Mouse (Mus musculus) hindbrain, embryonic 11.5 days (tissue): Measurements from ENCODE around the gene Nop53. TPM values are rescaled to one million over a fixed set of nuclear protein-coding genes. Genes with fewer than 3 reads are reported as not detected.

Experiments
- ATAC-seq: fragments of 200-750 bp; cut with Nextera tagmentation; 2 replicates; pipeline ENCODE4 v1.8.0; 2017; ENCODE audit warnings: mild to moderate bottlenecking, moderate TSS enrichment, moderate library complexity; ENCODE audit not compliant: low FRiP score
- DNase-seq: peaks from one replicate; pipeline ENCODE4 v3.0.0-alpha.2; 2015; ENCODE audit warnings: low spot score
- H3K27ac ChIP-seq: fragments of 300-500 bp; sonication (generic); 2 replicates; pipeline ENCODE4 v1.5.1; 2014; ENCODE audit warnings: mild to moderate bottlenecking, low read depth, low read length
- H3K27me3 ChIP-seq: fragments of 300-500 bp; sonication (generic); 2 replicates; pipeline ENCODE4 v1.6.1; 2014; ENCODE audit warnings: mild to moderate bottlenecking, low read length, moderate library complexity, mixed read lengths; ENCODE audit not compliant: control insufficient read depth, insufficient read depth
- H3K36me3 ChIP-seq: fragments of 300-500 bp; sonication (generic); 2 replicates; pipeline ENCODE4 v1.6.1; 2014; ENCODE audit warnings: mild to moderate bottlenecking, low read length, moderate library complexity, mixed read lengths; ENCODE audit not compliant: control insufficient read depth, insufficient read depth
- H3K4me1 ChIP-seq: fragments of 300-500 bp; sonication (generic); replicated peaks from 2 replicates; pipeline ENCODE4 v1.6.1; 2014; ENCODE audit warnings: low read length, mixed read lengths; ENCODE audit not compliant: control insufficient read depth, insufficient read depth
- H3K4me2 ChIP-seq: fragments of 300-500 bp; sonication (generic); replicated peaks from 2 replicates; pipeline ENCODE4 v1.6.1; 2014; ENCODE audit warnings: mild to moderate bottlenecking, low read depth, low read length
- H3K4me3 ChIP-seq: fragments of 300-500 bp; sonication (generic); 2 replicates; pipeline ENCODE4 v1.5.1; 2014; ENCODE audit warnings: low read depth, low read length
- H3K9ac ChIP-seq: fragments of 300-500 bp; sonication (generic); 2 replicates; pipeline ENCODE4 v1.6.1; 2014; ENCODE audit warnings: low read depth, low read length
- H3K9me3 ChIP-seq: fragments of 300-500 bp; sonication (generic); 2 replicates; pipeline ENCODE4 v1.6.1; 2016; ENCODE audit warnings: low read length; ENCODE audit not compliant: control insufficient read depth
- WGBS: fragments of 180-500 bp; shearing (Covaris S2); extraction: QIAGEN DNeasy Blood & Tissue Kit; methylation state at CpG from one replicate; pipeline ENCODE4 v1.1.7; 2014; 5-methylcytosine and 5-hydroxymethylcytosine counted together
- polyA plus RNA-seq: library from polyadenylated mRNA; unstranded; fragments of >200 nt; fragmentation: Nextera tagmentation; extraction: Ambion mirVana; gene quantifications from 2 replicates; pipeline ENCODE4 v1.2.1, GENCODE M21; 2014

The Nop53 gene
- polyA plus RNA-seq, 1 experiment from 2014 or later = 180 TPM

DNA sequence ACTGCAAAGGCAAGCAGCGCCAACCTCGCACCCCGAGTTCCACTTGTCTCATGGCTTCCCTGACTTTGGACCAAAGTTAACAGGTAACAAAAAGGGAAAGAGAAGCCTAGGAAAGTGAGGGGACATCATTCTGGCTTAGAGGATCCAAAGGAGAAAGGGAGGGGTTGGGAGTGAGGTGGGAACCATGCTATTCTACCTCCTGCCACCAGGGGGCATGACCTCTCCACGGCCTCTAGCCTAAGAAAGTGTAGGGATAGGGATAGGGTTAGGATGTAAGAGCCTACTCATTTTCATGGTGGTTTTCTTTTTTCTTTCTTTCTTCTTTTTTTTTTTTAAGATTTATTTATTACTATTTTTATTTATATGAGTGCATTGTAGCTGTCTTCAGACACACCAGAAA, 30.0 kb upstream of the Nop53 start:
- ATAC-seq (no peak), DNase-seq (peak; percentile 61)
- H3K4me1 ChIP-seq = no peaks in the 10 kb centered on the region
- no peak overlapping the region for H3K4me3 ChIP-seq
- no peak overlapping the region for H3K4me2 ChIP-seq
- peaks cover 25% of the 10 kb centered on the region; the same call in 1 of the 2 replicates for H3K36me3 ChIP-seq
- no peaks in the 10 kb centered on the region for H3K9me3 ChIP-seq
- WGBS = 82% methylated on average over 4 of the region's 4 CpGs
- H3K27ac ChIP-seq = no peak overlapping the region
- H3K27me3 ChIP-seq = no peaks in the 10 kb centered on the region
- no peak overlapping the region for H3K9ac ChIP-seq

DNA sequence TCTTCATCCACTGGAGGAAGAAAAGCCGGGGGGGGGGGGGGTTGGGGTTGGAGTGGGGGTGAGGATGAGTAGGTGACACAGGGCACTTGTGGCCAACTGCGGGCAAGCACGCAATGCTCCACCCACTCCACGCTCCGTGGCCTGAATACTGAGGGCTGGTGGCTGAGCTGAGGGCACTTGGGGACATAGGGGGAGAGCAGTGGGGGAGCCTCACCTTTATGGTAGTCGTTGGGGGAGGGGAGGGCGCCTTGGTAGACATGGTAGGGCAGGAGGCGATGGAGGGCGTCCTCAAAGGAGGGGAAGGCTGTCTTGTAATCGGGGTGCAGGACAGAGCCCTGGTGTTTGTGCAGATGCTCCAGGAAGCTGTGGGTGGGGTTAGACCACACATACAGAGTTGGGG, 29.6 kb upstream of the Nop53 start:
- H3K27me3 ChIP-seq = no peaks in the 10 kb centered on the region
- no peaks in the 10 kb centered on the region for H3K4me1 ChIP-seq
- peaks cover 25% of the 10 kb centered on the region; the same call in 1 of the 2 replicates for H3K36me3 ChIP-seq
- no peaks in the 10 kb centered on the region for H3K9me3 ChIP-seq
- ATAC-seq (no peak), DNase-seq (no peak)
- H3K4me3 ChIP-seq = no peak overlapping the region
- H3K9ac ChIP-seq = no peak overlapping the region
- 95% methylated on average over 10 of the region's 10 CpGs for WGBS
- no peak overlapping the region for H3K27ac ChIP-seq
- no peak overlapping the region for H3K4me2 ChIP-seq

DNA sequence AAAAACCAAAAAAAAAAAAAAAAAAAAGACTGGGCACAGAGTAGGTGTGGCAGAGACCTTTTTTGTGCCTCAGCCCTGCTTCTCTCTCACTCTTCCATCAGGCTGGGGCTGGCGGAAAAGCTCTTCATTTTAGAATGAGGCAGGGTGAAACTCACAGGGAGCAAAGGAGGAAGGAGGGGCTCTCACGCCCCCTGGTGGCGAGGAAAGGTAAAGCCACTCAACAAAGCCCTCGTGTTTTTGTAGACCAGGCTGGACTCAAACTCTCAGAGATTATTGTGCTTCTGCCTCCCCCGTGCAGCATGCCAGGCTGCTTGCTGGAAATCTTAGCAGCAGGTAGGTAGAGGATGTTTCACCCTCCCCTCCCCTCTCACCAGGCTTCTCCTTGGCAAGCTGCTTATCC, 28.8 kb upstream of the Nop53 start:
- DNase-seq (peak; percentile 61), ATAC-seq (no peak)
- Histone ChIP-seq H3K27me3 (no peaks in the 10 kb centered on the region), H3K9ac (no peak overlapping the region), H3K27ac (no peak overlapping the region), H3K36me3 (peaks cover 29% of the 10 kb centered on the region), H3K4me2 (no peak overlapping the region), H3K4me3 (no peak overlapping the region), H3K9me3 (no peaks in the 10 kb centered on the region), H3K4me1 (no peaks in the 10 kb centered on the region)
- WGBS = 64% methylated on average over 5 of the region's 5 CpGs

DNA sequence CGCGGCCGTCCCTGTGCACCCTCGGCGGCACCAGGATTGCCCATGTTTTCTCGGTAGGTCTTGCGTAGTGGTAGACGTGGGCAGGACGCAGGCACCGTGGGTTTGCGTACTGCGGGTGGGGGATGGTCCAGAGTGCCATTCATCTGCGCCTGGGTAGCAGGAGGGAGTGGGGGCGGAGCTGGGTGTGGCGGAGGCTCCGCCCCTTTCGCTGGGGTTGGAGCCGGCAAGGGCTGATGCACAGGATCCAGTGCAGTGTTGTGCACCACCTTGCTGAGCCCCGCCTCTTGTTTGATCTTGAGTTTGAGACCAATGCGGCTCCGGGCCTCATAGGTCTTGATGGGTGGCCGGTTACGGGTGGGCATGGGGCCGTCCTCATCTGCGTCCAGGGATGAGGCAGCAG, 26.4 kb upstream of the Nop53 start:
- peak; percentile 21; the same call in 1 of the 2 replicates for ATAC-seq
- H3K36me3 ChIP-seq = peaks cover 22% of the 10 kb centered on the region
- H3K27me3 ChIP-seq = no peaks in the 10 kb centered on the region
- H3K9ac ChIP-seq = no peak overlapping the region
- H3K4me1 ChIP-seq = no peaks in the 10 kb centered on the region
- no peak overlapping the region for H3K27ac ChIP-seq
- 61% methylated on average over 25 of the region's 25 CpGs for WGBS
- DNase-seq = peak; percentile 29
- H3K4me2 ChIP-seq = no peak overlapping the region
- H3K9me3 ChIP-seq = no peaks in the 10 kb centered on the region
- no peak overlapping the region for H3K4me3 ChIP-seq

DNA sequence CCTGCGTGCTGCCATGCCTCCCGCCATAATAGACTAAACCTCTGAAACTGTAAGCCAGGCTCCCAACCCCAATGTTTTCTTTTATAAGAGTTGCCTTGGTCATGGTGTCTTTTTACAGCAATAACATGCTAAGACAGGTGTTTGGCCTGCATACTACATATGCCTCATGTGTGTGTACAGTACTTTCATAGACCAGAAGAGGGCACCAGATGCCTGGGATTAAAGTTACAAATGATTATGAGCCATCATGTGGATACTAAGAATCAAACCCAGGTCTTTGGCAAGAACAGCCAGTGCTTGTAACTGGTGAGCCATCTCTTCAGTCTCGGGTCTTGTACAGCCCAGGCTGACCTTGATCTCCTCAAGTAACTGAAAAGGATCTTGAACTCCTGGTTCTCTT, 23.8 kb upstream of the Nop53 start:
- no peak overlapping the region for H3K4me3 ChIP-seq
- H3K9me3 ChIP-seq = no peaks in the 10 kb centered on the region
- no peak overlapping the region for H3K27ac ChIP-seq
- no peaks in the 10 kb centered on the region for H3K27me3 ChIP-seq
- no peaks in the 10 kb centered on the region; the same call in 1 of the 2 replicates for H3K4me1 ChIP-seq
- WGBS = 85% methylated on average over 3 of the region's 3 CpGs
- H3K36me3 ChIP-seq = peaks cover 17% of the 10 kb centered on the region
- H3K4me2 ChIP-seq = no peak overlapping the region
- H3K9ac ChIP-seq = no peak overlapping the region
- ATAC-seq (no peak), DNase-seq (no peak)

DNA sequence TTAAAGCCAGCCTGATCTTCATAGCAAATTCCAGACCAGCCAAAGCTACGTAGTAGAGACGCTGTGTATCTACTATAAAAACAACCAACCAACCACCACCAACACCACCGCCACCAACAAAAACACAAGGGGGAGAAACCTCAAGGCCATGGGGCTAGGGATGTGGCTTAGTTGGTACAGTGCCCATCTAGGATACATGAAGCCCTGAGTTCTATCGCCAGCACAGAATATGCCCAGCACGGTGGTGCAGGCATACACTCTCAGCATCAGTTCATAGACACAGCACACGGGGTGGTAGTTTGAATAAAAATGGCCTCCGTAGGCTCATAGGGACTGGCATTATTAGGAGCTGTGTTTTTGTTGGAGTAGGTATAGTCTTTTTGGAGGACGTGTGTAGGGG, 22.4 kb upstream of the Nop53 start:
- no peaks in the 10 kb centered on the region for H3K27me3 ChIP-seq
- no peak overlapping the region for H3K4me2 ChIP-seq
- no peak overlapping the region for H3K4me3 ChIP-seq
- H3K27ac ChIP-seq = no peak overlapping the region
- no peaks in the 10 kb centered on the region; the same call in 1 of the 2 replicates for H3K4me1 ChIP-seq
- peaks cover 13% of the 10 kb centered on the region for H3K36me3 ChIP-seq
- 85% methylated on average over 8 of the region's 8 CpGs for WGBS
- DNase-seq = no peak
- no peak overlapping the region for H3K9ac ChIP-seq
- ATAC-seq = no peak
- H3K9me3 ChIP-seq = no peaks in the 10 kb centered on the region

DNA sequence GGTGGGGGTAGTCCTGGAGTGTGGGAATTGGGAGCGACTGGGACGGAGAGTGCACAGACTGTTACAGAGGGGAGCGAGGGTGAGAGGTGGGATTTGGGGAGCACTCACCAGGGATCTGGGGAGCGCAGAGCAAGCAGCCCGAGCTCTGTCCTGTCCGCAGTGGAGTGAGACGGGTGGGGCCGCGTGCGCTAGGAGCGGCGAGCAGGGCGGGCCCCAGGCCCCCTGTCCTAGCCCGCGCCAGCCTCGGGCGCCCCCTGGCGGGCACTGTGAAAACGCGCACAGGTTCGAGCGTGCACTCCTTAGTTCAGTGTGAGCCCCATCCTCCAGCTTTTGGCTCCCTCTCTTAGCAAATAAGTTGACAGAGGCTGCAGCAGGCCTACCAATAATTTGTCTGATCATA, 21.4 kb upstream of the Nop53 start, which contains the start of gene Ehd2:
Ehd2 (minus strand) TSS at position 256 of the 400 bp plus-strand sequence.
- WGBS = 2% methylated on average over 19 of the region's 22 CpGs
- Histone ChIP-seq H3K9ac (peak within 1 kb of the TSS; percentile 37; the same call in 1 of the 2 replicates), H3K36me3 (peaks cover 13% of the 10 kb centered on the region), H3K4me1 (no peaks in the 10 kb centered on the region; the same call in 1 of the 2 replicates), H3K4me3 (peak within 1 kb of the TSS; percentile 31), H3K4me2 (peak within 1 kb of the TSS; percentile 46), H3K27me3 (no peaks in the 10 kb centered on the region), H3K9me3 (no peaks in the 10 kb centered on the region), H3K27ac (no peak within 1 kb of the TSS)
- ATAC-seq (peak; percentile 85), DNase-seq (peak; percentile 87)

DNA sequence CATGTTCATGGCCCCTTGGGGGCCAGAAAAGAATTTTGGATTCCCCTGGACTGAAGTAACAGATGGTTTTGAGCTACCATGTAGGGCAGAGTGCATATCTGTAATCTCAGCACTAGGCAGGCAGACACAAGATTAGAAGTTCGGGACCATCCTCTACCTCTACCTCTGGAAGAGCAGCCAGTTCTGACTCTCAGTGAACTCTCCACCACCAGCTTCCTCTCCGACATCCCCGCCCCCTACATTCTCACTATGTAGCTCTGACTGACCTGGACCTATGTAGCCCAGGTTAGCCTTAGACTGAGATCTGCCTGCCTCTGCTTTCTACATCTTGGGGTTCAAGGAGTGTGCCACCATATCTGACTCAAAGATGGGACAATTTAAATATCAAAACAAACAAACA, 20.6 kb upstream of the Nop53 start:
- Histone ChIP-seq H3K4me3 (no peak overlapping the region), H3K27me3 (no peaks in the 10 kb centered on the region), H3K36me3 (peaks cover 6% of the 10 kb centered on the region; the same call in 1 of the 2 replicates), H3K9me3 (no peaks in the 10 kb centered on the region), H3K9ac (no peak overlapping the region), H3K4me2 (no peak overlapping the region), H3K4me1 (no peaks in the 10 kb centered on the region; the same call in 1 of the 2 replicates), H3K27ac (no peak overlapping the region)
- ATAC-seq (no peak), DNase-seq (no peak)
- 86% methylated on average over 3 of the region's 3 CpGs for WGBS

DNA sequence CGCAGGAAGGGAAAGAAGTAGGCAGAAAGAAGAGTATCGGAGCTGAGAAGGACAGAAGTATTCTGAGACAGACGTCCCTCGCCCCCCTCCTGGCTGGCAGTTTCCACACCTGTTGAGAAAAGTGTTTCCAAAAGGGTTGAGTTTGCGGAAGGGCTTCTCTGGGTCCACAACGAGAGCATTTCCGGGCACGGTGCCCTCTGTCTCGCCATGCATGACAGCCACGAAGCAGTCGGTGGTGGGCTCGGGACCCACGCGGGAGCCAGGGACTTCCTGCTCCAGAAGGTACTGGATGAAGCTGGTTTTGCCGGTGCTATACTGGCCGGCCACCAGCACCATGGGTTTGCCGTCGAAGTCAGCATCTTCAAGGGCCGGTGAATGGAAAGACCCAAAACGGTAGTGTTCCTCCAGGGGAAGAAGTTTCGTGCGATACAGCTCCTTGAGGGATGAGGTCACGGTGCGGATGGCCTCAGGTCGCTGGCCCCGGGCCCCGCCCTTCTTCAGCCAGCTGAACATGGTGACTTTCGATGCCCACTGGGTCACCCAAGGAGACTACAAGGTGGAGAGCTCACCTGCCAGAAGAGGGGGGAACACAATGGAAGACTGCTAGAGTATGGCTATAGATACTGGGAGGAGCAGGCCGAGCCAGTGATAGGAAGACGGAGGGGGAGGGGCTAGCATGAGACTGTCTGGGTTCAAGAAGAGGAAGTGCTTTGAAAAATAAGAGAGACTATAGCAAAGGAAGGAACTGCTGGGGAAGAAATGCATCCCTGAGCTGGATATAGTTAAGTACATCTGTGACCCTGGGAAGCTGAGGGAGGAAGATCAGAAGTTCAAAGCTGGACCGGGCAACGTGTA, 18.2 kb upstream of the Nop53 start:
- Histone ChIP-seq H3K9me3 (no peaks in the 10 kb centered on the region), H3K9ac (no peak overlapping the region), H3K27ac (no peak overlapping the region), H3K27me3 (no peaks in the 10 kb centered on the region), H3K36me3 (no peaks in the 10 kb centered on the region), H3K4me3 (no peak overlapping the region), H3K4me2 (no peak overlapping the region), H3K4me1 (no peaks in the 10 kb centered on the region; the same call in 1 of the 2 replicates)
- DNase-seq = no peak
- ATAC-seq = no peak
- 85% methylated on average over 32 of the region's 32 CpGs for WGBS
